ENCODE assay signal across 8 mouse cellular contexts in the genomic region with DNA sequence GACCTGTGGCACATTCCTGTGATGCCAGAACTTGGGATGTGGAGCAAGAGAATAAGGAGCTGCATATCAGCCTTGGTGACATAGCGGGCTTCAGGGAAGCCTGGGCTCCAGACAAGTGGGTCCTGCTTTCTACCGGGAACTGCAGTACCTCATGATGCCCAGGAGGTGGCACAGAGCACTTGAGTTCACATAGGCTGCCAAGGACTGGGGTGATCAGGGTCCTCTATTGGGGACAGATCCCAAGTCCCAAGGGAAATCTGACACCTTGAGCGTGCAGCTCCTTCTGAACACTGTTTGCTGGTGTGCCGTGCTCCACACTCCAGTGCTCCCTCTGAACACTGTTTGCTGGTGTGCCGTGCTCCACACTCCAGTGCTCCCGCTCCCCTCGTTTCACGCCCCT. TPM values are rescaled to one million over a fixed set of nuclear protein-coding genes. Genes with fewer than 3 reads are reported as not detected.
DNase-seq lines count a peak whose midpoint lies in the region; ATAC-seq lines count a peak whose summit lies in the region.

No protein-coding gene starts in this region.

- DNase-seq in ovary, postnatal 14 days (ENCODE audit: low spot score), result peak; percentile 28
- DNase-seq in ovary, adult 18-20 months (ENCODE audit: low spot score), result no peak
- DNase-seq in cerebellum, adult 8-10 months, result peak; percentile 59
- DNase-seq in kidney, adult 8-10 months, result peak; percentile 48 to 56
- peak; percentile 40 for DNase-seq in liver
- peak; percentile 59 for DNase-seq in testis, postnatal 10 days (ENCODE audit: low spot score)

- ATAC-seq in granulocyte monocyte progenitor cell, adult 5-6 weeks (replicated peaks; ENCODE audit: poor library complexity, severe bottlenecking), result peak; percentile 90
- peak; percentile 75 for ATAC-seq in monocyte, adult 5-6 weeks (replicated peaks; ENCODE audit: insufficient number of reproducible peaks, low FRiP score, low TSS enrichment, poor library complexity, severe bottlenecking)

RNA-seq across cellular contexts. Expression of a gene that starts 34.8 kb away (rescaled TPM):
- 30.9 and 46.2 TPM in 2 replicates for total RNA-seq in granulocyte monocyte progenitor cell, adult 5-6 weeks (2014; fragmentation: Nextera tagmentation)
- 31.4 and 34.1 TPM in 2 replicates for total RNA-seq in granulocyte monocyte progenitor cell, adult 5-6 weeks (2017)
- 30.4 to 42.5 TPM (median 37.6 TPM) in 3 replicates for total RNA-seq in monocyte, adult 5-6 weeks (2017)
